Mouse (Mus musculus): ENCODE results near the gene Lingo2.
"Not testable (repeated sequence)": the region's sequence is repeated elsewhere in the genome, so short reads cannot be mapped to it uniquely, and the experiment has no call there.

Lingo2 gene

DNA sequence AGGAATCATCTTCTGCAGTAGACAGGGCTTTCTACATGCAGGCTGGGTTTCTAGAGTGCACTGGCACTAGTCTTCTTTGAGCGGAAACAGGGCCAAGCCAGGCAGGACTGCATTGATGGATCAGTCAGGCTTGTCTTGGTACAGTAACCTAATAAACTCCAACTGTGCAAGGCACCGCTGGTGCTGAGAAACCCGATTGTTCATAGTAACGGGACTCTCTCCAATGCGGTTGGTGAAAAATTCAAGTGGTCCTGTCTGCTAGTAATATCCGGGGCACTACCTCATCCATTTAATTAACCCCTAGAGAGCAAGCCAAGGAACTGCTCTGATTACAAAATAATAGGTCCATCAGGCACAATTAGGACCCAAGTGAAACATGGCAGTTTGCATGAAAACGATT lies 1106.4 kb downstream of the Lingo2 start:
- no peak for DNase-seq (ENCODE audit: low read depth, low spot score)

DNA sequence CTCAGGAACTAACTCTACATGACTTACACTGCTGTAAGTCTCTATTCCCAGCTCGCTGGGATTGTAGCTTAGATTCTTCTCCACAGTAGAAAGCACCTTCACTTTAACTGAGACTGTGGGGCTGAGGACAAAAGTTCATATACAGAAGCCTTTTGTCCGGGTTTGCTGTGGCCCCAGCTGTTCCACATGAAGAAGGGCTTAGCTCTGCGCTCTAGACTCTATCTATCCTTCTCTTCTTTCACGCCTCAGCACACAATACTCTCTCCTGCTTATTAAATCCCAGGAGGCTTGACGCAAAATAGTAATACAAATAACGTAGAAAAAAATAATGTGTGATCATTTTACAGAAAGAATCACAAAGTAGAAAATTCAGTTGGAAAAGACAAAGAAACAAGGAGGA lies 1107.0 kb downstream of the Lingo2 start:
- DNase-seq (ENCODE audit: low read depth, low spot score), result no peak

GRCm38 (mm10) chr4:35823322-35823870 lies 1128.2 kb downstream of the Lingo2 start:
- no peak for DNase-seq (ENCODE audit: low read depth, low spot score)

- no peak for DNase-seq (ENCODE audit: low read depth, low spot score)
Measured at GRCm38 (mm10) chr4:35820701-35821100, 1130.8 kb downstream of the Lingo2 start.

DNA sequence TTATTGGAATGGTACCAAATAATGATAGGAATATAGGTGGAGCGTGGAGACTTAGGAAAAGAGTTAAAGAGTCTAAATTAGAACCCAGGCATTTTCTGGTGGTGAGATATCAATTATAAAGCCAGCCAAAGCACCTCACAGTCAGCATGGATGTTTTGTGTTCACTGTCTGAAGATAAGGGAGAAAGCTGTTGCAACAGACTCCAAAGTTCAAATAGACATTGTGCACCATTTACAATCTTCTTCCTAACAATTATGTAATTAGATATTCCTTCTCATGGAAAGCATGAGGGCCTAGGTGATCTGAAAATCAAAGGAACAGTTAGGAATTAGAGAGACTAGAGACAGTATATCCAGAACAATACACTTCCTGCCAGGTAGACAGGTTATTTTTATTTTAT lies 1136.8 kb downstream of the Lingo2 start:
- DNase-seq (ENCODE audit: low read depth, low spot score), result no peak

- no peak for DNase-seq (ENCODE audit: low read depth, low spot score)
Measured at GRCm38 (mm10) chr4:35807497-35808210, 1143.9 kb downstream of the Lingo2 start.

DNA sequence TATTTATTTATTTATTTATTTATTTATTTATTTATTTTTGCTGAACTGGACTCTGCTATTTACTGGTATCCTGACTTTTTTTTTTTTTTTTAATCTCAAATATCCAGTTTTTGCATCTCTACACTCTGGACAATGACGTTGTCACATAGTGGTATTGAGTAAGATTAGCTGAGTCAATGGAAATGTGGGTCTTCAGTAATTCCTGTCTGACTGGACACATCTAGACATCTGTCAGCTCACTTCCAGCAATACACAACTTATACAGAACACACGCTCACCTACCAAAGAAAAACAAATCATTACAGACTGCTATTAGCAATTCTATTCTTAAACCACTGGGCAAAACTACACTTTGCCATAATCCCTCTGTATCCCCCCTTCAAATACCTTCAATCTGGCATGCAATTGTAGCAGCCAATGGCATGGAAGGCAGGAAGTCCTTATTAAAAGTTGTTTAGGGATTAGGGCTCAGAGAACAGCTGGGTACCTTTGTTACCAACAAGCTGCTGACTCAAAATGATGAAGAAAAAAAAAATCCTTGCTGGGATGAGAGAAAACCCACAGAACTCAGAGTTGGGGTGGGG lies 1144.6 kb downstream of the Lingo2 start:
- no peak for DNase-seq (ENCODE audit: low read depth, low spot score)

DNA sequence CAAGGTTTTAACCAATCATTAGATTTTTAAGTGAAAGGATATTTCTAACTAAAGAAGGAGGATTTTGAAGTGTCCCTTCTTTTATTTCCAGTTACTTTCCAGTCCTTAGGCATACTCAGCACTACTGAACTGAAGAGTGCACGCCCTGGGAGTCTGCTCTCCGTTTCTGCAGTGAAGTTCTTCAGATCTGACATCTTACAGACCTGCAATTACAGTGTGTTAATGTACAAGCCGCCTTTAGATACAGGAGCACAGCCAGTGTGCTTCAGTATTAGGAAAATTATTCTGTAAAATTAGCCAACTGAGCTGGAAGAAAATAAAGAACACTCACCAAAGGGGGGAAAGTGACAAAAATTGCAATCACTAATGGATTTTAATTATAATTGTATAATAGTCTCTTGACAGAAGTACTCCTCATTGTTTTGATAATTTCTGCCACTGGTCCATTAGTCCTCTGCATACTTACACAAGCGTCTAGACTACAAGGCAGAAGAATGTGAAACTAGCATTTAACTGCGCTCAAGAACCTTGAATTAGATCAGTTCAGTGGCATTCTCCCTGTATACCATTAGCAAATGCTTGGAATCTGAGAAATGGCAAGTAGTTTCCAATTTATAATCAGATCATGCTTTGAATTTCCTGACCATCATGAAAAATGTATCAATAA lies 1167.2 kb downstream of the Lingo2 start:
- no peak for DNase-seq (ENCODE audit: low read depth, low spot score)

GRCm38 (mm10) chr4:35770810-35771209 lies 1180.7 kb downstream of the Lingo2 start:
- DNase-seq (ENCODE audit: low read depth, low spot score), result no peak

GRCm38 (mm10) chr4:35766905-35767304 lies 1184.6 kb downstream of the Lingo2 start:
- no peak for DNase-seq (ENCODE audit: low read depth, low spot score)

DNA sequence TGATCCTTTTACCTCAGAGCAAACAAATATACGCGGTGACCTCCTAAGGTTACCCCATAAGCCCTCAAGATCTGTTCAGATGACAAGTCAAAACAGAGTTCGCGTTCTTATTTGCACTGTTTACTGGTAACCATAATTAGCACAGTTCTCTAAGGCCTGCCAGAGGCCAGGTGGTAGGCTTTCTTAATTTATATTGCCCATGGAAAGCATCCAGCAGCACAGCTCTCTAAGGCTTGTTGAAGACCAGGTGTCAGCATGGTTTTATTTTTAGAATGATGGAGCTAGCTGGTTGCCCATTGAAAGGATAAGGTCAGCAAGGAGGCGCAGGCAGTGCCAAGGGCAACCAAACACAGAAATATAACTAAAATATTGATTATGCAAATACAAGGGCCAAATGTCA lies 1190.4 kb downstream of the Lingo2 start:
- DNase-seq (ENCODE audit: low read depth, low spot score), result no peak

DNA sequence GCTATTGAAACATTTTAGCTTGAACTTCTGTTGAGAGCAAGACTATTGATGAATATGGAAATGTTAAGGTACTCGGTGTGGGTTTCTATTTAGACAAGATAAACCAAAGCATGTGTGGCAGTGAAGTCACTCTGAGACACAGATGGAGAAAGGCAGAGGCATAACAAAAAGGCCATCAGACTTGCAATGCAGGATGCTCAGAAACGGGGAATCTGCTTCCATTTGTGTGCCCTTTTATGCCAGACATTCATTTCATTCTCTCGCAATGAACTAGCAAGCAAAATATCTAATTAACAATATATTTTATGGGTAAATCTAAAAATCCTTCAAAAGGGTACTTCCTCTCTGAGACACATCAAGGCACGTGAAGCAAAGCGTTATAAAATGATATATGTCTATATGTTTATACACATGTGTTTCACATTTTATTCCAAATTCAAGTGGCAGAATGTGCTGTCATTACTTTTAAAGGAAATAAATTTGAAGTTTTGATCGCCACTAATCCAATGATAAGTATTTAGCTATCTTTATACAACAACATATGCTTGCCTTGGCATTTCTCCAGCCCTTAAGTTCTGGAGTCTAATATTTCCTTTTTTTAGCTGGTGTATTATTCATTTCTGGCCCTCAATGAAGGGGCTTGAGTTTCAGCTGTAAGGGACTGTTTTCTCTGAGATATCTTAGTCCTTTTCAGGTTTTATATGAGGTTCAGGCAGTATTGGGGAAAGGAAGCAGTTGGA lies 1199.3 kb downstream of the Lingo2 start:
- DNase-seq (ENCODE audit: low read depth, low spot score), result no peak

DNA sequence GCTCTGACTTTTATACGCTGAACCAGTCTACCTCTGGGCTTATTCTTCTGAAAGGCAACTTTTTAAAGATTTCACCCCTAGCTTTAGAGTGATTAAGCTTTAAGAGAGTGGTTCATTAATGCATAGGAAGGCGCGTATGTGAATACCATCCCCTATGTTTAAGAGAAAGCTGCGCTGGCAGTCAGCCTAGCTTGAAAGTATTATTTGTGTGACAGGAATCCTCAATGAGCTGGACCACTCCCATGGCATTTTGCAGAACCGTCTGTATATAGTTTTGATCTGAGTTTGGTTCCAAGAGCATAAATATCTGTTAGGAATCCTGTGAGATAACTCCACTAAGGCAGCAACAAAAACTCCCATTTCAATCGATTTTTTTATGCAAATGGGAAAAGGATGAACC lies 1204.9 kb downstream of the Lingo2 start:
- no peak for DNase-seq (ENCODE audit: low read depth, low spot score)

GRCm38 (mm10) chr4:35724774-35725173 lies 1226.8 kb downstream of the Lingo2 start:
- no peak for DNase-seq (ENCODE audit: low read depth, low spot score)

DNA sequence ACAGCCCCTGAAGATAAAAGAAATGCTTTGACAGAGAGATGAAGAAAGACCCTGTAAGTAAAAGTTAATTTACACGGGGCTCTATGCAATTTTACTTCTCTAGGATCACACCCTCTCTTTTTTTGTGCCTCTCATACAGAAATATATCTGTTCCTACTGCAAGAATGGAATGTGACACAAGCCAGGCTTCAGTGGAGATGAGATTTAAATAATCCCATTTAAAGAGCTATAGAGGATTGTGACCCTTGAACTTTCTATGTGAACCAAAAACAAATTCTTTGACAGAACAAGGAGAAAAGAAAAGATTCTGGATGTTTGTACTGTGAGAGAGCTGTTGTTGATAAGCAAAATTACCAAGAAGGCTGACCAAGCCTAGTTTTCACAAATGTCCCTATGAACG lies 1247.4 kb downstream of the Lingo2 start:
- DNase-seq (ENCODE audit: low read depth, low spot score), result no peak

GRCm38 (mm10) chr4:35702661-35703060 lies 1248.9 kb downstream of the Lingo2 start:
- no peak for DNase-seq (ENCODE audit: low read depth, low spot score)

GRCm38 (mm10) chr4:35695137-35695522 lies 1256.4 kb downstream of the Lingo2 start:
- DNase-seq (ENCODE audit: low read depth, low spot score), result no peak

- no peak for DNase-seq (ENCODE audit: low read depth, low spot score)
Measured at GRCm38 (mm10) chr4:35694360-35695136, 1257.0 kb downstream of the Lingo2 start.

DNA sequence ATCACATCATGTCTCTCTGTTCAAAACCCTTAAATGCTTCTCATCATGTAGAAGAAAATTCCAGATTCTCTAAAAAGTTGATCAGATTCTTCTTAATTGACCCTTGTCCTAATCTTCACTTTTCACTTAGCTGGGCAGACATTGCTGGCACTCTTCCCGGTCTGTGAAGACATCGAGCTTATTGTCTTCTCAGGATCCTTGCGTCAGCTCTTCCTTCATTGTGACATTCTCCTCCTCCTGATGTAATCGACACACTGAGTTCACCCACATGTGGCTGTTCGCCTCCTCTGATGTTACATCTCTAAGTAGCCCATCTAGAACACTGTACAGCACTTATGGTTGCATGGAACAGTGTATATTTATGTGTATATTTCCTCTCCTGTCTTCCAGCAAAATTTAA lies 1261.0 kb downstream of the Lingo2 start:
- DNase-seq (ENCODE audit: low read depth, low spot score), result no peak

DNA sequence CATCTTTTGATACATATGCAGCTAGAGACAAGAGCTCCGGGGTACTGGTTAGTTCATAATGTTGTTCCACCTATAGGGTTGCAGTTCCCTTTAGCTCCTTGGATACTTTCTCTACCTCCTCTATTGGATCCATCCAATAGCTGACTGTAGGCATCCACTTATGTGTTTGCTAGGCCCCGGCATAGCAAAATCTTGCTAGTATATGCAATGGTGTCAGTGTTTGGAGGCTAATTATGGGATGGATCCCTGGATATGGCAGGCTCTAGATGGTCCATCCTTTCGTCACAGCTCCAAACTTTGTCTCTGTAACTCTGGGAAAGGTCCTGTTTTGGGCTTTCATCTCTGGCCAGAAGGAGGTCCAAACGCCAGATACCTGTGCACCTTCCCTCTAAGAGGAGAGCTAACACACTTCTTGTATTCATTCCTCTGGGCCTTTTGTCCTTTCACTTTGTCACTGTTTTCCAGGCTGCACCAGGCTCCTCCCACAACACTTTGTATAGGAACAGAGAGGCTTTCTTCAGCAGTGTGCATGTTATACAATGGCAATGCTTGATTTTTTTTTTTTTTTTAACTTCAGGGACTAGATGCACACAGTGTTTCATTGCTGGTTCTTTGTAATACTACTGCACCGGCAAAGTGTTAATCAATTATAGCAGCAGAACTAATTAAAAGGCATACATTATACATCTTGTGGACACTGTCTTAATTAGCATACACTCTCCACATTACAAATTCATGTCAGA lies 1262.9 kb downstream of the Lingo2 start:
- DNase-seq (ENCODE audit: low read depth, low spot score), result not testable (repeated sequence)
